Mouse (Mus musculus): ENCODE results near the gene Fam222b. TPM values are rescaled to one million over a fixed set of nuclear protein-coding genes. Genes with fewer than 3 reads are reported as not detected.
A peak's percentile ranks its signal among the peaks of the same experiment; 100 is the strongest.

Fam222b gene
- polyA plus RNA-seq, 1 experiment from 2014 or later = 10.5 TPM

DNA sequence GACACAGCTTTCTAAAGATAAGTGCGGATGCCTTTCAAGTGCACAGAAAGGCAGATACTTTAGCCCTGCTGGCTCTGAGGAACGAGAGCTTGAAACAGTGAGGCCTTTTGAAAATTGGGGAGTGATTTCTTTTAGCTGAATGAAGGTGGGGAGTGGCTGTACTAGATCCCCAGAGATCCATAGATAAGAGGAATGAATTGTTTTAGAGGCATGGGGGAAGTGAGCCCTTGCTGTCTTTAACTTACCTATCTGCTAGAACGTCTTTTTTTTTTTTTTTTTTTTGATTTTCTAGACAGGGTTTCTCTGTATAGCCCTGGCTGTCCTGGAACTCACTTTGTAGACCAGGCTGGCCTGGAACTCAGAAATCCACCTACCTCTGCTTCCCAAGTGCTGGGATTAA, 2.6 kb downstream of the Fam222b start:
- Histone ChIP-seq H3K4me2 (no peak overlapping the region), H3K27me3 (no peaks in the 10 kb centered on the region), H3K27ac (no peak overlapping the region), H3K9me3 (no peaks in the 10 kb centered on the region), H3K4me3 (no peak overlapping the region), H3K9ac (no peak overlapping the region), H3K4me1 (peaks cover 7% of the 10 kb centered on the region), H3K36me3 (no peaks in the 10 kb centered on the region; the same call in none of the 2 replicates)
- WGBS = 61% methylated on average over 3 of the region's 3 CpGs
- ATAC-seq (ENCODE audit: insufficient number of reproducible peaks, low FRiP score, low TSS enrichment, low read depth) = no peak

DNA sequence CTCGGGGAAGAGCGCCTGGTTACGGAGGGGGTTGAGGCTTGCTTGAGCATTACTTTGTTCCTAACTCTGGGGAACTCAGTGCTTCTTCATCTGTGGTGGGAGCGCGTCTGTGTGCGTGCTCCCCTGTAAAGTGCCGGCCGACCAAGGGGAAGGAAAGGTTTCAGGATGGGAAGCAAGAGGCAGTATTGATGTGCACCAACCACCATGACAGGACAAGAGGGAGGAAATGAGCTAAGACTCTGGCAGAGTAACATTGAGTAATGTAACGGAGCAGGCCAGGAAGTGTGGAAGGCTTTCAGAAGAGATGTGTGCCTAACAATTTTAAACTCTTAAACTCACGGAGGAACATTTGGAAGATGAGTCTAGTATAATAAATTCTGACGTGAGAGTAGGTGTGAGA, 6.3 kb downstream of the Fam222b start:
- WGBS = 88% methylated on average over 11 of the region's 11 CpGs

DNA sequence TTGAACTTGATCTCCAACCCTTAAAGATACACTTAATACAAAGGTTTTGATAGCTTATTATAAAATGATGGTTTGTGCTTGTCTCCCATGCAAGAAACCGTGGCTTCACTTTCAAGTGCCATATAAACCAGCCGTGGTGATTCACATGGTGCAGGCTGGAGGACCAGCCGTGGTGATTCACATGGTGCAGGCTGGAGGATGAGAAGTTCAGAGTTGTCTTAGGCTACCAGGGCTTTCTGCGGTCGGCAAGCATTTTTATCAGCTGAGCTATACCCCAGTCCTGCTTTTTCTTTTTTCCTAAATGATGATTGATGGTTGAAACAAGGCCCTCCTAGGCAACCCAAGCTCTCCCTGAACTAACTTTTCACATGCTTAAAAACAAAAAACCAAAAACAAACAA, 7.7 kb downstream of the Fam222b start:
- H3K27me3 ChIP-seq = no peaks in the 10 kb centered on the region
- no peak overlapping the region for H3K4me2 ChIP-seq
- ATAC-seq (ENCODE audit: insufficient number of reproducible peaks, low FRiP score, low TSS enrichment, low read depth) = no peak
- H3K36me3 ChIP-seq = peaks cover 11% of the 10 kb centered on the region
- H3K9ac ChIP-seq = no peak overlapping the region
- WGBS = 89% methylated on average over 5 of the region's 5 CpGs
- H3K4me3 ChIP-seq = no peak overlapping the region
- H3K4me1 ChIP-seq = no peaks in the 10 kb centered on the region
- H3K27ac ChIP-seq = no peak overlapping the region
- no peaks in the 10 kb centered on the region for H3K9me3 ChIP-seq

More for the DNA sequence above, 6.3 kb downstream of the Fam222b start:
- no peak overlapping the region for H3K9ac ChIP-seq
- no peaks in the 10 kb centered on the region for H3K9me3 ChIP-seq
- no peaks in the 10 kb centered on the region for H3K27me3 ChIP-seq
- H3K4me3 ChIP-seq = no peak overlapping the region
- H3K4me2 ChIP-seq = no peak overlapping the region
- no peak for ATAC-seq (ENCODE audit: insufficient number of reproducible peaks, low FRiP score, low TSS enrichment, low read depth)
- no peak overlapping the region for H3K27ac ChIP-seq
- H3K36me3 ChIP-seq = no peaks in the 10 kb centered on the region; the same call in none of the 2 replicates
- H3K4me1 ChIP-seq = peaks cover 3% of the 10 kb centered on the region

DNA sequence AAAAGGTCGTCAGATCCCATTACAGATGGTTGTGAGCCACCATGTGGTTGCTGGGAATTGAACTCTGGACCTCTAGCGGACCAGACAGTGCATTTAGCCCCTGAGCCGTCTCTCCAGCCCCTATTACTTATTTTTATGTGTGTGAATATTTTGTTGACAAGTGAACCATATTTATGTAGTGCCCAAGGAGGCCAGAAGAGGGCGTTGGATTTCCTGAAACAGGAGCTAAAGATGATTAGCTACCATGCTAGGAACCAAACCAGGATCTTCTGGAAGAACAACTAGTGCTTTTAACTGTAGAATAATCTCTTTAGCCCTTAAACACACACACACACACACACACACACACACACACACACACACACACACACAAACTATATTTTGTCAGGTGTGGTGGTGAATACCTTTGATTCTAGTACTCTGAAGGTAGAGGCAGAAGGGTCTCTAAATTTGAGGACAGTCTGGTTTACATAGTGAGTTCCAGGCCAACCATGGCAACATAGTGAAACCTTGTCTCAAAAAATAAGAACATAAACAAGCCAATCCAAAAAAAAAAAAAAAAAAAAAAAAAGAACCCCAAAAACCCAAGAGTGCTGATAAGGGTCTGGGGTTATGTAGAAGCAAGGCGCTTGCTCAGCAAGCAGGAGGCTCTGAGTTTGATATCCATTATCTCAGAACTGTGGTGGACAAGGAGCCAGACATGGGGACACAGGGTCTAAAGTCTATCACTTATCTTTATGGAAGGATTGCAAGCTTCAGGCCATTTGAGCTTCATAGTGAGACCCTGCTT, 8.7 kb downstream of the Fam222b start:
- Histone ChIP-seq H3K4me1 (no peaks in the 10 kb centered on the region), H3K36me3 (peaks cover 15% of the 10 kb centered on the region), H3K9ac (no peak overlapping the region), H3K9me3 (no peaks in the 10 kb centered on the region), H3K27me3 (no peaks in the 10 kb centered on the region), H3K27ac (no peak overlapping the region), H3K4me3 (no peak overlapping the region), H3K4me2 (no peak overlapping the region)
- no peak for ATAC-seq (ENCODE audit: insufficient number of reproducible peaks, low FRiP score, low TSS enrichment, low read depth)
- WGBS = 67% methylated on average over 5 of the region's 5 CpGs

DNA sequence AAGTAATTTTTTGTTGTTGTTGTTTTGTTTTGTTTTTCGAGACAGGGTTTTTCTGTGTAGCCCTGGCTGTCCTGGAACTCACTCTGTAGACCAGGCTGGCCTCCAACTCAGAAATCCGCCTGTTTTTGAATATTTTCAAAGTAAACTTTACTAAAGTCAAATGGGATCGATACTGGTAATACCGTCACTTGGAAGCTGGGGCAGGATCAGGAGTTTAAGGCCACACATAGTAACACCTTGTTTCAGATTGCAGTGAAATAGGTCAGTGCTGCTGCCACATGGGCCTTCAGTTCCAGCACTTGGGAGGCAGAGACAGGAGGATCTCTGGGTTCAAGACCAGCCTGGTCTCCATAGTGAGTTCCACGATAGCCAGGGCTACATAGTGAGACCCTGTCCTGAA, 10.0 kb downstream of the Fam222b start:
- H3K4me3 ChIP-seq = no peak overlapping the region
- no peaks in the 10 kb centered on the region for H3K9me3 ChIP-seq
- no peaks in the 10 kb centered on the region for H3K27me3 ChIP-seq
- no peak overlapping the region for H3K4me2 ChIP-seq
- 88% methylated on average over 5 of the region's 5 CpGs for WGBS
- no peak for ATAC-seq (ENCODE audit: insufficient number of reproducible peaks, low FRiP score, low TSS enrichment, low read depth)
- no peak overlapping the region for H3K9ac ChIP-seq
- no peak overlapping the region for H3K27ac ChIP-seq
- no peaks in the 10 kb centered on the region for H3K4me1 ChIP-seq
- peaks cover 15% of the 10 kb centered on the region for H3K36me3 ChIP-seq

DNA sequence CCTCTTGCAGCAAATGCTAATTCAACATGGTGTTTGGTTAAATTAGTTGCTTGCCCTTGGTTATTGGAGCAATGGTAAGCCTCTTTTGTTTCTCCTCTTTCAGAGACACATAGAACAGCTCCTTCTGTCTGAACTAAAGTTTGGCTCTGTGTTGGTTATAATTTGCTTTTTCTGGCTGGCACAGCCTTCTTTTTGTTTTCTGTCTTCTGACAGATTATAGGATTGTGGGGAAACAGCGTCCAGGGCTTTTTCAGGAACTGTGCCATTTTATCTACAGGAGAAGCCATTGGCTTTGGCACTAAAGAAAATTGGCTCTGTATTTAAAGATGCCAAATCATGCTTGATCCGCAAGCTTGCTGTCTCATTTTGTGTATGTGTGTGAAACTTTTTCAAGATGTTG, 19.2 kb downstream of the Fam222b start:
- ATAC-seq (ENCODE audit: insufficient number of reproducible peaks, low FRiP score, low TSS enrichment, low read depth) = no peak
- Histone ChIP-seq H3K4me1 (peaks cover 21% of the 10 kb centered on the region), H3K9me3 (no peaks in the 10 kb centered on the region), H3K27ac (no peak overlapping the region), H3K36me3 (no peaks in the 10 kb centered on the region), H3K4me3 (no peak overlapping the region), H3K4me2 (no peak overlapping the region), H3K27me3 (no peaks in the 10 kb centered on the region), H3K9ac (no peak overlapping the region)
- WGBS = 83% methylated on average over 2 of the region's 2 CpGs

DNA sequence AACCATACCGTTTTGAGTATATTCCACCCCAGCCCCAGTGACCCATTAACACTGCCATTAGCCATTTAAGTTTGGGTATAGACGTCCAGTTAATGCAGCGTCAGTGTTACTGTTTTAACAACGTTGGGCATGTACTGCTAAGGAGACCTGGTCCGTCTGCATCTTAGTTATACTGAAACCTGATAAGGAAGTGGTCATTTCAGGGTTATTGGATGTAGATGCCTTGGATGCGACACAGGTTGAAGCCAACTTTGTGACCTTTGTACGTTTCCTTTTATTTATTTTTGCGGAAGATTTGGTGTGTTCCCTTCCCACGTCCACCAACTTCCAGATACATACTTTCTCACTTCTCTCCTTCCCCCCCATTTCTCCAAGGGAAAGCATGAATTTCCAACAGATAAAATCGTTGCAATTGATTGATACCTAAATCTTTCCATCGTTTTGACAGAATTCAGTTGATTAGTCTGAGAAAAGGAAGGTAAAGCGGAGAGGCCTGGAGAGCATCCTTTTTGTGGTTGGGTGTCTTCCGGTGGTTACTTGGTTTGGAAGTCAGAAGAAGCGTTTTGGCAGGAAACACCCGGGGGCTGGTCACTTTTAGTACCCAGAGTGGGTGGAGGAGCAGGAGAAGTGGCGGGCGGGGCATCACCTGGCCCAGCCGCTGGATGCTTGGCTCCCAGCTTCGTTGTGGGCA, 20.4 kb downstream of the Fam222b start:
- Histone ChIP-seq H3K4me1 (peaks cover 21% of the 10 kb centered on the region), H3K27me3 (no peaks in the 10 kb centered on the region), H3K9ac (peak overlapping the region; percentile 61), H3K4me2 (peak overlapping the region; percentile 75), H3K27ac (peak overlapping the region; percentile 82), H3K4me3 (peak overlapping the region; percentile 66), H3K9me3 (no peaks in the 10 kb centered on the region), H3K36me3 (no peaks in the 10 kb centered on the region)
- 5% methylated on average over 19 of the region's 19 CpGs for WGBS
- no peak for ATAC-seq (ENCODE audit: insufficient number of reproducible peaks, low FRiP score, low TSS enrichment, low read depth)

DNA sequence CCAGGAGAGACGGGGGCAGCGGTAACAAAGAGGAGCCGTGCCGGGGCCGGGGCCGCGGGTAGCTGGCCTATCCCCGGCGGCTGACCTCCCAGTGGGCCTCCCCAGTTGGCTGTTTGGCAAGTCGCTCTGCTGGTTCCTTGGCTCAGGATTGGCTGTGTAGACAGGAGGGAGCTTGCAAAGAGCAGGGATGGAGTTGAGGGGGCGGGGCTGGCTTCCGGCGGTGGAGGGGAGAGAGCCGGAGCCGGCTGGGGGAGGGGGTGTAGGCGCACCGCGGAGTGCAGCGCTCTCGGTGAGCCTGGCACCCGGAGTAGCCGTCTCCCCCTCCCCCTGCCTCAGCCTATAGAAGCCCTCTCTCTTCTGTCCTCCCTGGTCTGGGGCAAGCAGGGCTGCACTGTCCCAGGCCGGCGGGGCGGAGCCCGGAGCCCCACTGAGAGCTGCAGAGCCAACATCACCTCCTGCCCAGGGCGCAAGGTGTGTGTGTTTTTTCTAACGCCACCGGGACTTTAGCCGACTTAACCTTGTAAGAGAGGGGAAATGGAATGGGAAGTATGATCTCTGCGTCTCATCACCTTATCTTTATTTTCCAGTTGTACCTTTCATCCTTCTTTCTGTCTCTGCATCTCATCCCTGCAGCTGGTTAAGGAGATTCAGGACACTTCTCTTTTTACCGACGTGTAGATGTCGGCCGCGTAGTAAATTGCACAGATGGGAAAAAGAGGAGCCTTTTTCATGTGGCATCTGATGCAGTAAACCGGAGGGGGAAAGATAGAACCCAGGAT, 21.1 kb downstream of the Fam222b start:
- peak overlapping the region; percentile 82 for H3K27ac ChIP-seq
- peaks cover 23% of the 10 kb centered on the region for H3K4me1 ChIP-seq
- peak overlapping the region; percentile 61 for H3K9ac ChIP-seq
- peak overlapping the region; percentile 66 for H3K4me3 ChIP-seq
- under 1% methylated on average over 36 of the region's 37 CpGs for WGBS
- peak overlapping the region; percentile 75 for H3K4me2 ChIP-seq
- peak; percentile 100 for ATAC-seq (ENCODE audit: insufficient number of reproducible peaks, low FRiP score, low TSS enrichment, low read depth)
- H3K27me3 ChIP-seq = no peaks in the 10 kb centered on the region
- H3K36me3 ChIP-seq = no peaks in the 10 kb centered on the region
- no peaks in the 10 kb centered on the region for H3K9me3 ChIP-seq

DNA sequence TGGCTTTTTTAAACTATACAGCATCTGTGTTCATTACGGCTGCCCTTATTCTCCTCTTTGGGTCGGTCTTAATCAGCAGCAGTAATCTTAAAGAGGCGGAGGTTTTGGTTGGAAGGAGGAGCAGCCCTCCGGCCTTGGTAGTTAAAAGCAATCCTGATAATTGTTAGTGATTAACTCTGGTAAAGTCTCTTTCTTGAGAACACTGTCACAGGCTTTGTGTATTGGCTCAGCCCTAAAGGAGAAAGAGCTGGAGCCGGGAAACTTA, 21.6 kb downstream of the Fam222b start:
- H3K36me3 ChIP-seq = no peaks in the 10 kb centered on the region
- peaks cover 23% of the 10 kb centered on the region for H3K4me1 ChIP-seq
- peak overlapping the region; percentile 75 for H3K4me2 ChIP-seq
- H3K4me3 ChIP-seq = peak overlapping the region; percentile 66
- no peak for ATAC-seq (ENCODE audit: insufficient number of reproducible peaks, low FRiP score, low TSS enrichment, low read depth)
- no peaks in the 10 kb centered on the region for H3K9me3 ChIP-seq
- peak overlapping the region; percentile 82; the same call in 1 of the 2 replicates for H3K27ac ChIP-seq
- H3K9ac ChIP-seq = no peak overlapping the region
- 9% methylated on average over 5 of the region's 5 CpGs for WGBS
- H3K27me3 ChIP-seq = no peaks in the 10 kb centered on the region

DNA sequence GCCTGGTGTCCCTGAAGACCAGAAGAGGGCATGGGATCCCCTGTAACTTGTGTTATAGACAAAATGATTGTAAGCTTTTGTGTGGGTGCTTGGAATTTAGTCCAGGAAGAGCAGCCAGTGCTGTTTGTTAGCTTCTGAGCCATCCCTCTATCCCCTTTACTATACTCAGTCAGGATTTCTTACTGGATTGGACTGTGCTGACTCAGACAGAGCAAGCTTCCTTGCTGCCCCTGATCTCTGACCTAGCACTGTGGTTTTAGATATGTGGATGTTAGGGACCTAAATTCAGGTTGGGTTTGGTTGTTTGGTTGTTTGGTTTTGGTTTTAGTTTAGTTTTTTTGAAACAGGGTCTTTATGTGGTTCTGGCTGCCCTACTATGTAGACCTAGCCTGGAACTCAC, 24.0 kb downstream of the Fam222b start:
- no peak overlapping the region for H3K9ac ChIP-seq
- no peak overlapping the region for H3K4me3 ChIP-seq
- ATAC-seq (ENCODE audit: insufficient number of reproducible peaks, low FRiP score, low TSS enrichment, low read depth) = no peak
- peaks cover 23% of the 10 kb centered on the region for H3K4me1 ChIP-seq
- H3K27me3 ChIP-seq = no peaks in the 10 kb centered on the region
- no peak overlapping the region for H3K27ac ChIP-seq
- H3K9me3 ChIP-seq = no peaks in the 10 kb centered on the region
- H3K36me3 ChIP-seq = no peaks in the 10 kb centered on the region
- H3K4me2 ChIP-seq = no peak overlapping the region

DNA sequence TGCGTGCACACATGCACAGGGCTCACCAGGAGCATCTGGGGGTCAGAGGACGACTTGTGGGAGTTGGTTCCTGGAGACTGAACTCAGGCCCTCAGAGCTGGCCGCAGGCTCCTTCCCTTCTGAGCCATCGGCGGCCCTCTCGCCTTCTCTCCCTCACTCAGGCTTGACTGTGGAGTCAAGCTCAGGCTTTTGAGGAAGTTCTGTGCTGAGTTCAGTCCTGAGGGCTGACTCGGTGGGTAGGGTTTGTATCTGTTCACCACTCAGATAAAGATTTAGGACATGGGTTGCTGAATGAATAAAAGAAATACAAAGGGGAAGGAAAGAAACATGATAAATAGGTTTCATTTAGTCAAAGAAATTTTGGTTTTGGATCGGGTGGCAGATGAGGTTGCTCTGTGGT, 25.4 kb downstream of the Fam222b start:
- H3K9me3 ChIP-seq = no peaks in the 10 kb centered on the region
- no peaks in the 10 kb centered on the region for H3K27me3 ChIP-seq
- WGBS = 81% methylated on average over 8 of the region's 8 CpGs
- no peak overlapping the region for H3K9ac ChIP-seq
- H3K4me2 ChIP-seq = no peak overlapping the region
- no peak overlapping the region for H3K27ac ChIP-seq
- peaks cover 15% of the 10 kb centered on the region for H3K4me1 ChIP-seq
- H3K4me3 ChIP-seq = no peak overlapping the region
- H3K36me3 ChIP-seq = no peaks in the 10 kb centered on the region
- no peak for ATAC-seq (ENCODE audit: insufficient number of reproducible peaks, low FRiP score, low TSS enrichment, low read depth)

DNA sequence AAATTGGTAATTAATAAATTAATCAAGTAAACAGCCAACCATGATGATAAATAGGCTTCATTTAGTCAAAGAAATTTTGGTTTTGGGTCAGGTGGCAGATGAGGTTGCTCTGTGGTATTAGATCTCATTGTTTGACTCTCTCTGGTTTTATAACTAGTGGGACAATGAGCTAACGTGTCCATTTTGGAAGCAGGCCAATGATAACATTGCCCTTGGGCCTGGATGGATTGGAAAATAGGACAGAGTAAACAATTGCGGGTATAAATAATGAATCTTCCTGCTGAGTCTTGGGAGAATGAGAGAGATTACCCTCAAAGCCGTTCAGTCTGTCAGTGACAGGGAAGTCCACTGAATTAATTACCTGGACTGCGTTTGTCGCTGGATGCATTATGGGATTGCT, 26.7 kb downstream of the Fam222b start:
- H3K4me1 ChIP-seq = peaks cover 10% of the 10 kb centered on the region
- H3K4me2 ChIP-seq = no peak overlapping the region
- no peak overlapping the region for H3K27ac ChIP-seq
- ATAC-seq (ENCODE audit: insufficient number of reproducible peaks, low FRiP score, low TSS enrichment, low read depth) = no peak
- no peaks in the 10 kb centered on the region for H3K36me3 ChIP-seq
- no peak overlapping the region for H3K4me3 ChIP-seq
- H3K27me3 ChIP-seq = no peaks in the 10 kb centered on the region
- no peaks in the 10 kb centered on the region for H3K9me3 ChIP-seq
- 72% methylated on average over 5 of the region's 5 CpGs for WGBS
- H3K9ac ChIP-seq = no peak overlapping the region
